Mouse (Mus musculus) B cell, adult 62 days (primary cell): Measurements from ENCODE around the gene Ippk. TPM values are rescaled to one million over a fixed set of nuclear protein-coding genes. Genes with fewer than 3 reads are reported as not detected.

ENCODE experiments used
- total RNA-seq: library from RNA; stranded (reverse); gene quantifications from 4 replicates; pipeline ENCODE4 v1.2.4, GENCODE M21; 2023

The Ippk gene
- 7.2 to 8.2 TPM (median 7.8 TPM) in 4 replicates for total RNA-seq

DNA sequence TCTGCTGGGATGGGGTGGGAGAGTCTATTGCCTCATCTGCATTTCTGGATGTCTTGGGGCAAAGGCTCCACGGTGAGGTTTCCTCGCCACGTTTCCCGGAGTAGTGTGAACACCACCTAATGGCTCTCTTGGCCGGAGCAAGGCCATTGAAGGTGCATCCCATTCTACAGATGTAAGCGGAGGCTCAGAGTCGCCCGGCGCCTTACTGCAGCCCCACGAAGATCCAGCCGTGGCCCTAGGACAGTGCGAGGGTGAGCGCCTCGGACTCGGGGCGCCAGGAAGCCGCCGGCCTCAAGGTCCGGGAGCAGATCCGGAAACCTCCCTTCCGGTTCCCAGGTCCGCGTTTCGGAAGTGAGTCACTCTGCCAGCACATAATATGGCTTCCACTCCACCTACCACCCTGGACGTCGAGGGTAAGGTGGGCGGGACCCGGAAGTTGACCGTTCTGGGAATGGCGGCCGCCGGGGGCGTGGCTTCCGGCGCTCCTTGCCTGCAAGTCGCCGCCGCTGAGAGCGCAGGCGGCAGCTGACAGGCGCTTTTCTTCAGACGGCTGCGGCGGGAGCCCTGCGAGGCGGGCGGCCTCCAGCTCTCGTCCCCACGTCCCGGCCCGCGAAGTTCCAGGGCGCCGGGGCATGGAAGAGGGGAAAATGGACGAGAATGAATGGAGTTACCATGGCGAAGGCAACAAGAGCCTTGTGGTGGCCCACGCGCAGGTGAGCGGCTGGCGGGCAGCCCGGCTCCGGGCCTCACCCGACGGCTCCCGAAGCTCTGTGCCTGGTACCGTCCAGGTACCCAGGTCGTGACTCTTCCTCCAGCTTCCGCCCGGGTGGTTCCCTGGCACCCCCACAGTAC, at the start of gene Ippk:
Ippk (plus strand) TSS at position 496 of the 852 bp plus-strand sequence.

DNA sequence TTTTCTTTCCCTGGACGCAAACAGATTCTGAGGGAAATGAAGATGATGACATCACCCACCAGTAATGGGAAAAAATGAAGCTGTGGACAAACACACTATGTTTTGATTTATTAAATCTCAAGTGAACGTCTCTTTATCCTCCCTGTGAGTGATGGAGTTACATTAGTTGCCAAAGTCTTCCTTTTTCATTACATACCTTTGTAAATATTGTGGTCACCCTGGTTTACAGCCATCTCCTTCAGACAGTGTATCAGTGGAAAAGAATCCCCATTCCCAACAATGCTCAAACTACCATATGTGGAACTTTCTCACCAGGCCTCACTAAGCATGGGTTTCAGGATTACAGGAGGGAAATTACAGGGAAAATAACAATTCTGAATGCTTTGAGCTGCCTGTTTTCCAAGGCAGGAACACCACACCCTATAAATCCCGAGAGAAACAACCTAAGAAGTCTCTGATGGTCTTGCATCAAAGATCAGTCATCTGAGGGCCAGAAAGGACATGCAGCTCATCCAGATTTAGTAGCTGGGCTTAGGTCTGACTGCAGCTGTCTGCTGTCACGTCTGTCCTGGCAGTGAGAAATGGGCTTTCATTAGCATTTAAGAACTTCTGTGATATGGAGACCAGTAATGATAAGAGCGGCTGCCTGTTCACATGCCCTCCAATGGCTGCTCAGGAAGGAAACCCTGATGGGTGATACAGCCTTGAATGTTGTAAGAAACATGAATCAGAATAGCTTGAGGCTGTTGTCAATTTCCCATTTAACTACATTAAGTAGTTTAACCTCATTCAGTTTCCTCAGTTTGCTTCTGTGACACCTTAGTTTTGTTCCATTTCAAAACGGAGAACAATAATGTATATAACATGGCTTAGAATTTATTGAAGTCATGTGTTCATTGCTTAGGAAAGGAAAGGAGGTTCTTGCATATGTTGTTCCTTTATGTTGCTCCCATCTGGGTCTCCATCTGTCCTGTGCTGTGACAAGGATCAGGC, 71.6 kb downstream of the Ippk start, which contains the start of gene Tes3-ps:
Tes3-ps (plus strand) TSS at position 943 of the 993 bp plus-strand sequence.

GRCm38 (mm10) chr13:49504510-49504909, 83.5 kb downstream of the Ippk start, which contains the start of gene Ecm2:
Gene Ecm2 (plus strand): TSS chr13:49504810.

Other genes starting within 250 kb of the Ippk start
- gene Ninj1, start 233.8 kb upstream of the Ippk start, total RNA-seq: 31.7 to 39.7 TPM (median 35.6 TPM) in 4 replicates
- 37.0 to 54.6 TPM (median 44.6 TPM) in 4 replicates for gene Card19, start 205.2 kb upstream of the Ippk start, total RNA-seq
- 43.5 to 61.9 TPM (median 47.3 TPM) in 4 replicates for gene Susd3, start 172.5 kb upstream of the Ippk start, total RNA-seq
- 108 to 114 TPM (median 112 TPM) in 4 replicates for gene Fgd3, start 100.9 kb upstream of the Ippk start, total RNA-seq
- 20.8 to 24.0 TPM (median 22.9 TPM) in 4 replicates for gene Bicd2, start 79.7 kb upstream of the Ippk start, total RNA-seq
- 0.30 to 0.92 TPM (median 0.62 TPM) in 4 replicates for gene Tes3-ps, start 72.1 kb downstream of the Ippk start, total RNA-seq
- 0.12 TPM in 1 of 4 replicates, not detected in the others for gene Ecm2, start 83.6 kb downstream of the Ippk start, total RNA-seq
- not detected in 4 replicates for gene Aspn, start 123.2 kb downstream of the Ippk start, total RNA-seq
- gene Omd, start 161.2 kb downstream of the Ippk start, total RNA-seq: 0.37 TPM in 1 of 4 replicates, not detected in the others
- 0.21 TPM in 1 of 4 replicates, not detected in the others for gene Ogn, start 186.8 kb downstream of the Ippk start, total RNA-seq
- 1.0 to 1.6 TPM (median 1.4 TPM) in 4 replicates for gene Cenpp, start 231.5 kb downstream of the Ippk start, total RNA-seq
- gene Nol8, start 231.8 kb downstream of the Ippk start, total RNA-seq: 36.2 to 44.6 TPM (median 42.8 TPM) in 4 replicates